Mouse (Mus musculus) embryonic fibroblast, embryonic 13.5 days (primary cell): ENCODE data around the gene Tcam1.

Source experiments
- CTCF ChIP-seq: IDR thresholded peaks from 2 replicates; pipeline ENCODE4 v1.5.1; 2011; ENCODE audit warnings: mild to moderate bottlenecking, control low read depth, low read length, moderate library complexity, borderline replicate concordance; ENCODE audit not compliant: insufficient read depth
- POLR2A ChIP-seq: IDR thresholded peaks from 2 replicates; pipeline ENCODE4 v1.6.1; 2011; ENCODE audit warnings: low read depth, mild to moderate bottlenecking, control low read depth, low read length, moderate library complexity

GRCm38 (mm10) chr11:106267871-106268270, 8.6 kb upstream of the Tcam1 start:
- TF ChIP-seq CTCF (no peak), POLR2A (no peak)
